Mouse (Mus musculus): Measurements from ENCODE around the gene Hoxb5.

Hoxb5 gene

DNA sequence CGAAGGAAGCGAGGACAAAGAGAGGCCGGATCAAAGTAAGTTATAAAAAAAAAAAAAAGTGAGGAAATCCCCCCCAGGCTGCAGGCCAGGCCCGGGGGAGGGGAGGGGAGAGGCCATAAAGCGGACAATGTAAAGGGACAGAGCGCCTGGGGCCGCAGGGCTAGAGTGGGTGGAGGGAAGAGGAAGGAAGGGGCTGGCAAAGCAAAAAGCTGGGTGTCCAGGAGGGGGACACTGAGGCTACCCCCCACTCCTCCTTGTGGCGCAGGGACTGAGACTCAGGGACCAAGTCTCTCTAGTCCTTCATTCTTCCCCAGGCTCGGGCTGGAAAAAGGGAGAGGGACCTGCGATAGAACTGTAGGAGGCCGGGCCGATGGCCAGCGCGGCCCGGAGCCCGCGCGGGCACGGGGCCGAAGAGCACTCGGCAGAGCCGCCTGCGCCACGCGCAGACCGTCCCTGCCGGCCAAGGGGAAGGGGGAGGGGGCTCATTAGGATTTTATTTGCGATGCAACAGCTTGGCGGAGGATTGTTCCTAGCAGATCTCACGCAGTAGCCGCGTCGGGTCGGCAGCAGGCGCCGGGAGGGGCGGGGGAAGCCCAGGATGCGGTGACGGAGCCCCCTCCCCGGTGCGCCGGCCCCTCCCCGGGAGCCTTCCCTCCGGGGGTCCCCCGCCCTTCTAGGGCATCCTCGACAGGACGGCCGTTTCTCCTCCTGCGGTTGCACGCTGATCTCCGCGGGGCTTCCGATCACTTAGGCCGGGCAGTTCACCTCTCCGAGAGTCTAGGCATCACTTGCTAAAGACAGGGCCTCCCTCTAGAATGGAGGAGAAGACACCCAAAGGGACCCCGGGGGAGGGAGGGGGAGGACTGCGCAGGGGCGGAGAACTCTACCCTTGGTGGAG is 30.9 kb upstream of the Hoxb5 start:
- no peak for DNase-seq (ENCODE audit: low spot score)

DNA sequence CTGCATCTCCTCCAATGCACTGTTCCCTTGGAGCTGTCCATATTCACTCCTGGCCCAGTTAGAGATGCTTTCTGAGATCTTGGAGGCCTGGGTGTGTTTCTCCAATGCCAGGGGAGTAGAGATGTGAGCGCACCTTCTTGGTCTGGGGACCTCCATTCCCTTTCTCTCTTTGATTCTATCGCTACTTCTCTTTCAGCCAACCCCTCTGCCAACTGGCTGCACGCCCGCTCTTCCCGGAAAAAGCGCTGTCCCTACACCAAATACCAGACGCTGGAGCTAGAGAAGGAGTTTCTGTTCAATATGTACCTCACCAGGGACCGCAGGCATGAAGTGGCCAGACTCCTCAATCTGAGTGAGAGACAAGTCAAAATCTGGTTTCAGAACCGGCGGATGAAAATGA is 28.7 kb upstream of the Hoxb5 start:
- no peak for DNase-seq (ENCODE audit: low spot score)

DNA sequence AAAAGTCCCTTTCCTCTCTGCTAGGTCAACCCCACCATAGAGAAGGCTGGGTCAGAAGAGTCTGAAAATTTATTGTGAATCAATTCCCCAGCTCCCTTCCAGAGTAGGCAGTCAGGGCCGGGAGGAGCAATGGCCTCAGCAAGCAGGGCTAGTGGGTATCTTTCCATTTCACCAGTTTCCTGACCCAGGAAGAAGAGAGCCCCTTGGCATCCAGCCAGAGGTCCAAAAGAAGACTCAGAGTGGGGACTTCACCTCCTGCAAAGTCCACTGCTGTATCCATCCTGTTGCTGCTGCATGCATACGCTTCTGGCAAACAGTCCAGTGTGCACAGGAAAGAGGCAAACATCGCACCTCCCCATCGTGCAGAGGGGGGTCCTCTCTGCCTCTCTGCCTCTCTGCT is 27.2 kb upstream of the Hoxb5 start:
- no peak for DNase-seq (ENCODE audit: low spot score)

DNA sequence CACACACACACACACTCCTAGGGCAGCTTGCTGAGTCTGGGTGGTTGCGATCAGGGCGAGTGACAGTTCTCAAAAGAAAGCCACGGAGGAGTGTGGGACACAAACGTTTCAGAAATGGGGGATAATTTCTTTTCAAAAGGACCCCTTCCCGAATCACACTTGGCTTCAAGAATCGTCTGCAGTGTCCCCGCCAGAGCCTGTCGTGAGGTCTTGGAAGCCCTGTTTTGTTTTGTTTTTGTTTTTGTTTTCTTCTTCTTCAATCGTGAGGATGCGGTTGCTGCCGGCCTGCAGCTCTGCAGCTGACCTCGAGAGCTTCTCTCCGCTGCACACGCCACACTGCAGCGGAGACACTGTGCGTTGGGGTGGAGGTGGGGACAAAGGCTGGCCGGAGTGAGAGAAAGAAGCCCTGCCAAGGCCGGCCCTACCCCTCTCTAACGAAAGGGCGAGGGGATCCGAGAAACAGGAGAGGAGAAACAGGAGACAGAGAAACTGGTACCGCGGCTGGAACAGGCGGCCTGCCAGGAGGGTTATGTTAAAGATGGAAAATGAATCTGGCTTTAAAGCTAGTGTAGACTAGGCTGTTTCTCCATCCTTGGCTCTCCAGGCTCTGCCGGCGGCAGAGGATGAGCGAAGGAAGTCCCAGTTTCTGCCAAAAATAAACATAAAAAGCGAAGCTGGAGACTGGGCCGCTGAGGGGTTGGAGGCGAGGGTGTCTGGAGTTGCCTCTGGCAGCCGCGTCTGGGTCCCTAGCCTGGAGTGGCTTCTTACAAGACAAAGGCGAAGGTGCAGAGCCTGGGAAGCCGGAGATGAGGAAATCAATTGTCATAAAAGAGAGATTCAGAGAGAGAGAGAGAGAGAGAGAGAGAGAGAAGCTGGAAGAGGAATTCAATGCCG is 25.7 kb upstream of the Hoxb5 start:
- DNase-seq (ENCODE audit: low spot score), result no peak

DNA sequence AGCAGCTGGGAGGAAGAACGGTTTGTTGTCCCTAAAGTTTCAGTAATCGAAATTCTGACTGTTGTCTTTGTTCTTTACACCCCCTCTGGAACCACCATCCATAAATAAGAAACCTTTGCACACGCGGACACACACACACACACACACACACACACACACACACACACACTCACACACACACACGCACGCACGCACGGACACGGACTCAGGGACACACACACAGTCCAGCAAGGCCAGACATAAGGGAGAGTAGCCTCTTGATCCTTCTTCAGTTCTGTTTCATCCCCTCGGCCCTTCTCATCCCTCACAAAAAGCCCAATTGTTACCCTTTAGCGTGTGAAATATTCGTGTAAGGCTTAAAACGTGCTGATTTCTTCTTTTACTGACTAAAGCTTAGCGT is 24.8 kb upstream of the Hoxb5 start:
- DNase-seq (ENCODE audit: low spot score), result no peak

DNA sequence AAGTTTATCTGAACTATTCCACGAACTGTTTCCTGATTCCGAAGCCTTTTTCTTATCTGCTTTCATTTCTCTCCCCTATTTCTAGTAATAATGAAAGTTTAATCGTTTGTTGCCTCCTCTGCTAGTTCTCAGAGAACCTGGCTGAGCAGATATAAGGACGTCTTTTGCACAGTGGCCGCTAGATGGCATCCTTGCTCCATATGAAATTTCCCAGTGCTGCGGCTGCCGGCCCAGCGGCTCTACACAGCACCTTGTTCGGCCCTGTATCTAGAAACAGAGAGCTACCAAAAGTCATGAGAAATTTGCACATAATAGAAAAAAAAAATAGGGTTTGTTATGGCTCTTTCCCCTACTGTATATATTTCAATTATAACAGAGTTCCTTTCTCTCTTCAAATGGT is 24.4 kb upstream of the Hoxb5 start:
- DNase-seq (ENCODE audit: low spot score), result peak; percentile 85

DNA sequence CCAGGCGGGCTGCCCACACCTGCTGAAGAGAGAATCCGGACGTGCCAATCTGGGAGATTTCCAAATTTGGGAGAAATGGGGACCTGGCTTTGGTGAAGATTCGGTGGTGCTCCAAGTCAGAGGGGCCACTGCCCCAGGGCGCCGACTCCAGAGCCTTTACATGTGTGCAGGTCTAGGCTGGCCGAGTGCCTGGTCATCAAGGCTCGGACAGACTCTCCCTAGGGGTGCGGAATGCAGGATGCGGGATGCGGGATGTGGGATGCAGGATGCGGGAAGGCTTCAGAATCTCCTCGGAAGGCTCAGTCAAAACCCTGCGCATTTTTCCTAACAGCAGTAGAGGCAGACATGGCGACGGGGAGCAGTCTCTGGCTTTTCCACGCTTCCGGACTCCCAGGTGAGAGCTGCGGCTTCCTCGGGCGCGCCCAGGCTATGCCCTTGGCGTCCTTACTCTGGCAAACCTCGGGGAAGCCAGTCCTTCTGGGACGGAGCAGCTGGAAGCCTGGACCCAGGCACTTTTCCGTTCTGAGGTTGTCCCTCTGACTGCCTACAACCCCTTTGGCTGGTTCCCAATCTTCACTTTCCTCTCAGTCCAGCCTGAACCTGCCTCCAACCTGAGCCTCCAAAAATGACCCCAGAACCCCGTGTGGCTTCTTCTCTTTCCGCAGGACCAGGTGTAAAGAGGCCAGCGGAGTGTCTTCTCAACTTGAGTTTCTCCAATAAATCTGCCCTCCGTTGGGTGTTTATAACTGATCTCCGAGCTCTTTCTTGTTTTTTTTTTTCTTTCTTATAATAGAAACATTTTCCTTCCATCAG is 23.5 kb upstream of the Hoxb5 start:
- DNase-seq (ENCODE audit: low spot score), result no peak

DNA sequence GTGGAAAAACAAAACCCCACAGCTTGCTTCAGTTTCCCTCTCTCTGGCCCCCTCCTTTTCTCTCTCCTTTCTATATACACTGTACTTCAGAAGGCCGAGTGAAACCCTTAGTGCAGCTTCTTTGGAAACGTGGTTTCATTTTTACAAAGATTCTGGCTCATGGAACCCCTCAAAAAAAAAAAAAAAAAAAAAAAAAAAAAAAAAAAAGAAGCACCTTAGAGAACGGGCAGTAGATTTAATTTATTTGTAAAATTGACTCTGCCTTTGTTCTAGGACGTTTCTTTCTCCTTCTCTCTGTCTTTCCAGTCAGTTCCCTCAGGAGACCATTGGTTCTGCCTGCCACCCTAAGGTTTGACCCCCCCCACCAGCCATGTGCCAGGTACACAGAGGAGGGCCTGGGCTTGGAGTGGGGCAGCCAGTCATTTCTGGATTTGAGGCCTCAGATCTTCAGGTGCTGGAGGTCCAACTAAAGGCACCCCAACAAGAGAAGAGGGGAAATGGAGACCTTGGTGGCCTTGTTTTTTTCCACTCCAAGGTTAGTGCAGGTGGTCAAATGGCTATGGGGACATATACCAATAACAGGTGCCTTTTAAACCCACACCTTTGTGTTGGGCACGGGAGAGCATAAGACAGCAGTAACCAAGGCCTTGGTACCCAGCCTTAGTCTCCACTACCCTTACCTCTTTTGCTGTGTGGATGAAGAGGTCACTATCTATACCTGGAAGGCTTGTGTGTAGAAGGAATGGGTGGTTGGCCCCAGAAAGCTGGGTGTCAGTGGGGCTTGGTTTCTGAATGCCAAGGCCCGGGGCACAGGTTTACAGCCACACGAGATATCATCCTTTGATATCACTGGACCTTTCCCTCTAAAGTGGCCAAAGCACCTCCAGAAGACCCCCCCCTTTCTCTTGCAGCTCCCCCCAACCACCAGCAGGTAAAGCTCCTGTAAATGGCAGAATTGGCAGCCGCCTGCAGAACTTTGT is 22.4 kb upstream of the Hoxb5 start:
- no peak for DNase-seq (ENCODE audit: low spot score)

DNA sequence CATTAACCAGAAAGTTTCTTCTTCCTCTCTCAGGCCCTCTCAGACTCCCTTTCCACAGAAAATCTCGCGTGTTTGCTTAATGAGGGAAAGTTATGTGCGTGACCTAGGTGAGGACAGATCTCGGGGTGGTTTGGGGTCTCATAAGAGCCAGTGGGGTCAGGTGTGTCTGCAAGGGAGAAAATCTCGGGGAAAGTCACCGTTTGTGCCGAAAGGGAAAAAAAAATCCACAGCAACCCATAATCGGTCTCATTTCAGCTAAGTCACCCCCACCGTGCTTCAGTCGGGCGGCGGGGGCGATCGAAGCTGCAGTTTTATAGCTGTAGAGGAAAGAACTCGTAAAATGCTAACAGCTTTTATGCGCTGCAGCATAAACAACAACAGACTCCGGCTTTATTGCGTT is 21.7 kb upstream of the Hoxb5 start:
- no peak for DNase-seq (ENCODE audit: low spot score)

DNA sequence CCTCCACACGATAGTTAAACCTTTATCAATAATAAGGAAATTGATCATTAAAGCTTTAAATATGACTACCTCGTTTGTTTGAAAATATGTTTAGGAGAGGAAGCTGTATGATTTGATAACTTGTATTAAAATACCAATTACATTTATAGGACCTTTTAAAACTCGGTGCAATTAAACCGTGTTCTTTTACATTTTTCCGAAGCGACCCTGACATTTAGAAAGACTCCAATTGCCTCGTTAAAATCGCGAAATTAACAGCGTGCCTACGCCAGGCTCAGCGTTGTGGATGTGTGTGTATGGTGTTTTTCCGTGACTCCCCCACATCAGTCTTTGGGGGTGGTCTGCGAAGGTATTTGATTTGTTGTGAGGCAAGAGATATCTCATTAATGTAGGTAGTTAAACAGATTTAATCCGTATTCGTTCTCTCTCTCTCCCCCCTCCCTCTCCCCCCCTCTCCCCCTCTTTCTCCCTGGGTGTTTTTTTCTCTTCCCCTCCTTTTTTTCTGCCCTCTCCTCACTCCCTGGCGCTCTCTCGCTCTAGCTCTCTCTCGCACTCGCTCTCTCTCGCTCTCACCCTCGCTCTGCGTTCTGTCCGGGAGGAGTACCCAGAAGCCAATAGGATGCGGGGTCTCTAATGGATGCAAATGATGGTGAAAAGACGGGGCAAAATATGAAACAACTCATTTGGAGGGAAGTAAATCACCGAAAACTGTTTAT is 21.1 kb upstream of the Hoxb5 start, which contains the start of gene Hoxb8:
Gene Hoxb8, plus strand, starts transcription at position 51 of the 716 bp plus-strand sequence.
- no peak for DNase-seq (ENCODE audit: low spot score)

DNA sequence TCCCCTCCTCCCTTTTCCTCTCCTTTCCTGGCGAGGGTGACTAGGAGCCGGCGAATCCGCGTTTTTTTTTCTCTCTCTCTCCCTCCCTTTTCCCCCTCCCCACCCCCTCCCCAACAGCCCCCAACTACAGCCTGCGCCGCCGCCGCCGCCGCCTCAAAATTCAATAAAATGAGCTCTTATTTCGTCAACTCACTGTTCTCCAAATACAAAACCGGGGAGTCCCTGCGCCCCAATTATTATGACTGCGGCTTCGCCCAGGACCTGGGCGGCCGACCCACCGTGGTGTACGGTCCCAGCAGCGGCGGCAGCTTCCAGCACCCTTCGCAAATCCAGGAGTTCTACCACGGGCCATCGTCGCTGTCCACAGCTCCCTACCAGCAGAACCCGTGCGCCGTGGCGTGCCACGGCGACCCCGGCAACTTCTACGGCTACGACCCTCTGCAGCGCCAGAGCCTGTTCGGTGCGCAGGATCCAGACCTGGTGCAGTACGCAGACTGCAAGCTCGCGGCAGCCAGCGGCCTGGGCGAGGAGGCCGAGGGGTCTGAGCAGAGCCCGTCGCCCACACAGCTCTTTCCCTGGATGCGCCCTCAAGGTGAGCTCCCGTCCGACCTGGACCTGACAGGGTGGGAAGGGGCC is 20.2 kb upstream of the Hoxb5 start:
- no peak for DNase-seq (ENCODE audit: low spot score)

DNA sequence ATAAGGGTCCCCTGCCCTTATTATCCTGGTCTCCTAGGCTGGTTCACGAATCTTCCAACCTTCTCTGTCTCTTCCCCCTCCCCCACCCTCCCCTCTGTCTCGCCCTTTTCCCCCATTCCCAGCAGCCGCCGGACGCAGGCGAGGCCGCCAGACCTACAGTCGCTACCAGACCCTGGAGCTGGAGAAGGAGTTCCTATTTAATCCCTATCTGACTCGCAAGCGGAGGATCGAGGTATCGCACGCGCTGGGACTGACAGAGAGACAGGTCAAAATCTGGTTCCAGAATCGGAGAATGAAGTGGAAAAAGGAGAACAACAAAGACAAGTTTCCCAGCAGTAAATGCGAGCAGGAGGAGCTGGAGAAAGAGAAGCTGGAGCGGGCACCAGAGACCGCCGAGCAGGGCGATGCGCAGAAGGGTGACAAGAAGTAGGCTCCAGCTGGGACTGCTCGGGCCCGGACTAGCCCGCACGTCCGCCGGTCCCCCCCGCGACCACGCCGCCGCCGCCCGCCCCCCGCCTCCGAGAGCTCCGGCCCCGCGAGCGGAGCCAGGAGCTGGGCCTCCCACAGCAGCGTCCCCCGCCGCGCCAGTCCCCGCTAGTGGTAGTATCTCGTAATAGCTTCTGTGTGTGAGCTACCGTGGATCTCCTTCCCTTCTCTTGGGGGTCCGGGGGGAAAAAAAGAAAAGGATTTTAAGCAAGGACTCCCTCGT is 18.9 kb upstream of the Hoxb5 start:
- DNase-seq (ENCODE audit: low spot score), result no peak

DNA sequence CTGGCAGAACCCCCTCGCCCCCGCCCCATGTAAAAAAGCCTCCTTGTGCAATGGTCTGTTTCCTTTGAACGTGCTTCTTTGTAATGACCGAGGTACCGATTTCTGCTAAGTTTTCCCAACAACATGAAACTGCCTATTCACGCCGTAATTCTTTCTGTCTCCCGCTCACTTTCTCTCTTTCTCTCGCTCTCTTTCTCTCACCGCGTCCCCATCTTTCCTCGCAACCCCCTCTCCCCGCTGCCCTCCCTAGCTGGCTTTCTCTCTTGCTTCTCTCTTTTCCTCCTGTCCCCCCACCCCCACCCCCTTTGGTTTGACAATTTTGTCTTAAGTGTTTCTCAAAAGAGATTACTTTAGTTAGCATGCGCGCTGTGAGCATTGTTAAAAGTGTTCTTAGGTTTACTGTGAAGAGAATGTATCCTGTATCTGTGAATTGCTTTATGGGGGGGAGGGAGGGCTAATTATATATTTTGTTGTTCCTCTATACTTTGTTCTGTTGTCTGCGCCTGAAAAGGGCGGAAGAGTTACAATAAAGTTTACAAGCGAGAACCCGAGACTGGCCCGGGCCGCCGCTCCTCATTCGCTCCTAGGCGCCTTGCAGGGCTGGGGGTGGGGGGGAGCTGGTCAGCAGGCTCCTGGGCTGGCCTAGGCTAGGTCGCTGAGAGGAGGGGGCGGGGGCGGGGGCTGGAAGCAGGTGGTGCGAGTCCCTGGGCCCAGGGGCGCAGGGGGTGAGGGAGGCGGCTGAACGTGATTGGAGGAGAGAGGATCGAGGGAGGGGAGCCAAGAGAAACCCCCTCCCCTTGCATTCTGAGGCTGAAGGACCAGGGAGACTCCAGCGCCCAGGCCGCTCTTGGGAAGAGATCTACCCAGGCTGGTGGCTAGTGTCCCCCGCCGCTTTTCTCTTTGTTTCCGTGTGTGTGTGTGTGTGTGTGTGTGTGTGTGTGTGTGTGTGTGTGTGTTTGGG is 18.1 kb upstream of the Hoxb5 start:
- DNase-seq (ENCODE audit: low spot score), result no peak

DNA sequence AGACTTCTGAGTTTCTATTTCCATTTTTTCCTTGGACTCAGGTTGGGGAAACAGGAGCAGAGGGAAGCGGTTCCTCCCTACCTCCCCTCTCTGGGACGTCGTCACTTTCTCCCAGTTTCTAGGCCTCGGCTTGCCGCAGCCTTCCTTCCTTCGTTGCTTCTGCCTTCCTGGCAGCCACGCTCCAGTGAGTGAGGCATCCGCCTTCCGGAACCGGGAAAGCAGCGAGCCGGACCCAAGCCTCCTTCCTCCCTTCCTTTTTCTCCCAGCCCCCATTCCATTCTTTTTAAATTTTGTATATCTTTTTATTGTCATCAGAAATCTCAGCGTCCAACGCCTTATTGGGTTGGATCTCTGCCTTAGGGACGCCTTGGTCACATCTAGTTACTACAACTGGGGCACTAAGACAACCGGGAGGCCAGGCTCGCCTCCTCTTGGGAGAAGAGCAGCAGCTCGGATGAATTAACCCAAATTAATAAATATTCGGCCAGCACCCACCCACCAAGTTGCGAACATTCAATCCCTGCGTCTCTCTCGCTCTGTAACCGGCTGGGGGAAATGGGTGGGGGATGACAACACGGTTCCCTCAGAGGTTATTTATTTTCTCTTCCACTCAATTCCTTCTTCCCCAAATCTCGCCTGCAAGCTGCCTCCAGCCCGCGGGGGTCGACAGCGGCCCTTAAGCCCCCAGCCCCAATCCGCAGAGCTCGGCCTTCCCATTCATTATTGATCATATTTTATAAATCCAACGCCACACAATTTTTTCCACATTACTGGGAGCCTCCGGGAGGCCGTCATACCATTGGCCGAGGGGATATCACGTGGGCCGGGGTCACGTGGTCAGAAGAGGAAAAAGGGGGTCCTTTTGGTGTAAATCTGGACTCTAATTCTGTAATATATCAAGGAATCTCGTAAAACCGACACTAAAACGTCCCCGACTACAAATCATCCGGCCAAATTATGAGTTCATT is 17.1 kb upstream of the Hoxb5 start, which contains the start of gene Hoxb7:
Gene Hoxb7, plus strand, starts transcription at position 853 of the 968 bp plus-strand sequence.
- DNase-seq (ENCODE audit: low spot score), result no peak

DNA sequence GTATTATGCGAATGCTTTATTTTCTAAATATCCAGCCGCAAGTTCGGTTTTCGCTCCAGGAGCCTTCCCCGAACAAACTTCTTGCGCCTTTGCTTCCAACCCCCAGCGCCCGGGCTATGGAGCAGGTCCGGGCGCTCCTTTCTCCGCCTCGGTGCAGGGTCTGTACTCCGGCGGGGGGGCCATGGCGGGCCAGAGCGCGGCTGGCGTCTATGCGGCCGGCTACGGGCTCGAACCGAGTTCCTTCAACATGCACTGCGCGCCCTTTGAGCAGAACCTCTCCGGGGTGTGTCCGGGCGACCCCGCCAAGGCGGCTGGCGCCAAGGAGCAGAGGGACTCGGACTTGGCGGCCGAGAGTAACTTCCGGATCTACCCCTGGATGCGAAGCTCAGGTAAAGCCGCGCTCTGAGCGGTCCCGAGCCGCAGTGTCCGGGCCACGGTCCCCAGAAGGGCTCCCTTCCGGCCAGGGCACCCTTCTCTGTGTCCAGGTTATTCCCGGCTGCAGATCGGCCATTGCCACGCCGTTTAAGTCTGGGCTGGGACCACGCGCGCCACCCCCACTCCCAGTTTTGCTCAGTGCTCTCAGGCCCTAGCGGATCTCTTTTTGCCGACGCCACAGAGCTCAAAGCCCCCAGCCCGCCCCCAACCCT is 16.3 kb upstream of the Hoxb5 start:
- DNase-seq (ENCODE audit: low spot score), result no peak

DNA sequence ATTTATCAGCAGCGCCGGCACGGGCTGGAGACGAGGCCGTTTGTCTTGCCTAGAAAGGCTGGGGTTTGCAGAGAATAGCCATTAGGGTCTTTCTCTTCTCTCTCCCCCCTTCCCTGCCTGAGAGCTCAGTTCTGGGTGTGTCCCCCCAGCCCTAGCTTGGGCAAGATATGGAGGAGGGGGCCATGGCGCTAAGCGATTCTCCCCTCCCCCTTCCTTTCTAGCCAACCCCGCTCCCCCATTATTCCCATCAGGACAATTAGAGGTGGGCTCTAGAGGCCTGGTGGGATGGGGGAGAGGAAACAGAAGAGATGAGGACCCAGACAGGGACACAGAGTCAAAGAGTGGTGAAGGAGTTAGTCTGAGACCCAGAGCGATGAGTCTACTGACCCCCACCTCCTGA is 15.7 kb upstream of the Hoxb5 start:
- no peak for DNase-seq (ENCODE audit: low spot score)
